Mouse (Mus musculus) midbrain, embryonic 12.5 days (tissue): ENCODE results near the gene Ap2s1. TPM values are rescaled to one million over a fixed set of nuclear protein-coding genes. Genes with fewer than 3 reads are reported as not detected.
"Not testable (repeated sequence)": the region's sequence is repeated elsewhere in the genome, so short reads cannot be mapped to it uniquely, and the experiment has no call there.

Source experiments
- ATAC-seq: fragments of 200-750 bp; cut with Nextera tagmentation; 2 replicates; pipeline ENCODE4 v1.8.0; 2017; ENCODE audit warnings: low read depth, moderate TSS enrichment, moderate library complexity; ENCODE audit not compliant: low FRiP score
- H3K27ac ChIP-seq: fragments of 300-500 bp; sonication (generic); replicated peaks from 2 replicates; pipeline ENCODE4 v1.5.1; 2016; ENCODE audit warnings: mild to moderate bottlenecking
- H3K27me3 ChIP-seq: fragments of 300-500 bp; sonication (generic); 2 replicates; pipeline ENCODE4 v1.6.1; 2016; ENCODE audit warnings: mild to moderate bottlenecking
- H3K36me3 ChIP-seq: fragments of 300-500 bp; sonication (generic); 2 replicates; pipeline ENCODE4 v1.6.1; 2016
- H3K4me1 ChIP-seq: fragments of 300-500 bp; sonication (generic); 2 replicates; pipeline ENCODE4 v1.6.1; 2016
- H3K4me2 ChIP-seq: fragments of 300-500 bp; sonication (generic); replicated peaks from 2 replicates; pipeline ENCODE4 v1.6.1; 2016; ENCODE audit warnings: mild to moderate bottlenecking, moderate library complexity
- H3K4me3 ChIP-seq: fragments of 300-500 bp; sonication (generic); 2 replicates; pipeline ENCODE4 v1.5.1; 2016; ENCODE audit warnings: mild to moderate bottlenecking
- H3K9ac ChIP-seq: fragments of 300-500 bp; sonication (generic); replicated peaks from 2 replicates; pipeline ENCODE4 v1.6.1; 2016; ENCODE audit warnings: mild to moderate bottlenecking, moderate library complexity
- H3K9me3 ChIP-seq: fragments of 300-500 bp; sonication (generic); 2 replicates; pipeline ENCODE4 v1.6.1; 2016; ENCODE audit warnings: mild to moderate bottlenecking
- WGBS: fragments of 180-500 bp; shearing (Covaris S2); methylation state at CpG from one replicate; pipeline ENCODE4 v1.1.7; 2016; 5-methylcytosine and 5-hydroxymethylcytosine counted together
- polyA plus RNA-seq: library from polyadenylated mRNA; unstranded; fragments of >200 nt; fragmentation: Nextera tagmentation; extraction: Ambion mirVana; gene quantifications from 2 replicates; pipeline ENCODE4 v1.2.1, GENCODE M21; 2016

The Ap2s1 gene
- polyA plus RNA-seq, 1 experiment from 2014 or later, result 285 TPM

- H3K27ac ChIP-seq, result no peak overlapping the region
- H3K9me3 ChIP-seq, result no peaks in the 10 kb centered on the region
- H3K9ac ChIP-seq, result no peak overlapping the region
- peak overlapping the region; percentile 6; the same call in 1 of the 2 replicates for H3K4me3 ChIP-seq
- WGBS, result 34% methylated on average over 14 of the region's 14 CpGs
- peak; percentile 51; the same call in 1 of the 2 replicates for ATAC-seq
- no peaks in the 10 kb centered on the region for H3K36me3 ChIP-seq
- no peaks in the 10 kb centered on the region for H3K27me3 ChIP-seq
- peak overlapping the region; percentile 29 for H3K4me2 ChIP-seq
- no peaks in the 10 kb centered on the region; the same call in 1 of the 2 replicates for H3K4me1 ChIP-seq
Observed at GRCm38 (mm10) chr7:16728596-16729348, 9.4 kb upstream of the Ap2s1 start.

DNA sequence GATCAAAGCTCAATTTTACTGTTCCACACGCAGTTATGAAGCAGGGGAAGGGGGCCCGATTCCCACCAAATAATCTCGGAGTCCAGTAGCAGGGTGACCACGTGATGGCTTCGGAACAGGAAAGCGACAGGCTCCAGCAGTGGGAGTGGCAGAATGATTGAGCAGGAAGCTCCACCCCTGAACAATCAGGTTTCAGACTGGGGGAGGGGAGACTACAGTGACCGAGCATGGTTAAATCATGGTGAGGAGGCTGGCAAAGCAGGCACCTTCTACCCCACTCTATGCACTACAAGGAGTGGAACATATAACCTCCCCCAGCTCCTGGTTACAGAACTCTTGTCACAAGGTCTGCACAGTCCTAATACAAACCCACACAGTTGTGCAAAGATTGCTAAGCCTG, 8.6 kb upstream of the Ap2s1 start:
- not testable (repeated sequence) for H3K9me3 ChIP-seq, H3K27me3 ChIP-seq, ATAC-seq, H3K27ac ChIP-seq, H3K4me1 ChIP-seq, H3K9ac ChIP-seq, H3K36me3 ChIP-seq, H3K4me3 ChIP-seq
- 12% methylated on average over 7 of the region's 7 CpGs for WGBS
- H3K4me2 ChIP-seq, result peak overlapping the region; percentile 22; the same call in 1 of the 2 replicates

DNA sequence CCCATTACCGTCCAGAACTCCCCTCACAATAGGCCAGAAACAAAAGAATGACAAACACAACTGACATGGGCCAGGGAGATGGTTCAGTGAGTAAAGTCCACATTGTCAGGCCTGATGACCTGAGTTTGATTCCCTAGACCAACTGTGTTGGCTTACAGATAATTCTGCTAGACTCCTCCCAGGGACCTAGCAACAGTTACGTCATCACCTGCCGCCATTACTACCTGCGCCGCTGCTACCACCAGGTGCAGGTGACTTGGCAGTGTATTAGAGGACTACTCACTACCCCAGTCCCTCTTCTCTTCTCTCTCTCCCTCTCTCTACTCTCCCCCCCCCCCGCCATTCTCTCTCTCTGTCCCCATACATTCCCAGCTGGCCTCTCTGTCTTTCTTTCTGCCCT, 7.4 kb upstream of the Ap2s1 start:
- Histone ChIP-seq H3K9ac (no peak overlapping the region), H3K27ac (no peak overlapping the region), H3K9me3 (no peaks in the 10 kb centered on the region), H3K4me1 (no peaks in the 10 kb centered on the region; the same call in 1 of the 2 replicates), H3K36me3 (no peaks in the 10 kb centered on the region), H3K4me3 (no peak overlapping the region), H3K27me3 (no peaks in the 10 kb centered on the region), H3K4me2 (no peak overlapping the region)
- no peak for ATAC-seq
- WGBS, result 90% methylated on average over 5 of the region's 6 CpGs

GRCm38 (mm10) chr7:16731893-16732422, 6.3 kb upstream of the Ap2s1 start:
- no peaks in the 10 kb centered on the region for H3K27me3 ChIP-seq
- no peak for ATAC-seq
- H3K36me3 ChIP-seq, result no peaks in the 10 kb centered on the region
- no peak overlapping the region for H3K4me2 ChIP-seq
- no peak overlapping the region for H3K4me3 ChIP-seq
- H3K4me1 ChIP-seq, result no peaks in the 10 kb centered on the region; the same call in 1 of the 2 replicates
- H3K27ac ChIP-seq, result no peak overlapping the region
- no peaks in the 10 kb centered on the region for H3K9me3 ChIP-seq
- no peak overlapping the region for H3K9ac ChIP-seq
- WGBS, result 79% methylated on average over 7 of the region's 7 CpGs

- peak; percentile 23 for ATAC-seq
- Histone ChIP-seq H3K9ac (no peak overlapping the region; the same call in 1 of the 2 replicates), H3K9me3 (no peaks in the 10 kb centered on the region), H3K27ac (no peak overlapping the region), H3K4me3 (peak overlapping the region; percentile 84), H3K27me3 (no peaks in the 10 kb centered on the region), H3K36me3 (no peaks in the 10 kb centered on the region; the same call in 1 of the 2 replicates), H3K4me1 (peaks cover 20% of the 10 kb centered on the region), H3K4me2 (peak overlapping the region; percentile 89)
- WGBS, result 44% methylated on average over 10 of the region's 10 CpGs
Observed at GRCm38 (mm10) chr7:16737606-16738072, 571 bp upstream of the Ap2s1 start.

DNA sequence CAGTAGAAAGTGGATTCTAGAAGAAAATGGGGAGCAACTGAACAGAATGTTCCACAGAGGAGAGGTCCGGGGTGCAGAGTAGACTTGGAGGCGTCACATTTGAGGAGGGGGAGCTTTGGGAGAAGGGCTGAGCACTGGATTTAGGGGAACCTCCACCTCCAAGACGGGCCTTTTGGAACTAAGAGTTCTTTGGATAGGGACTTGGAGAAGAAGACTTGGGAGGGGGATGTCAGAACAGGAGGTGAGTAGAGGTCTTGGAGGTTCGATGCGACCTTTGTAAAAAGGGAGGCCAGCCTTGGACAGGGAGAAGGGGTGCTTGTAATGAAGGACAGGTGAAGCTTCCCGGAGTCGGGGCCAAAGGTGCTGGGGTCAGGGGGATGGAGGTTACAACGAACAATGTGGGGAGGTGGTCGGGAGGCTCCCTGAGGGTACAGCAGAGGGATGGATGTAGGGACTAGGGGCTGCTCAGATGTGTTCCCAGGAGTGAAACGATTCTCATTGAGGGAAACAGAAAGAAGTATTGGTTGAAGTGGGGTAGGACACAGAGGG, 920 bp downstream of the Ap2s1 start:
- no peak for ATAC-seq
- H3K4me1 ChIP-seq, result peaks cover 20% of the 10 kb centered on the region
- no peaks in the 10 kb centered on the region for H3K27me3 ChIP-seq
- WGBS, result 62% methylated on average over 10 of the region's 10 CpGs
- H3K4me2 ChIP-seq, result peak overlapping the region; percentile 89
- H3K9me3 ChIP-seq, result no peaks in the 10 kb centered on the region
- no peak overlapping the region for H3K27ac ChIP-seq
- peaks cover 15% of the 10 kb centered on the region for H3K36me3 ChIP-seq
- peak overlapping the region; percentile 93 for H3K9ac ChIP-seq
- H3K4me3 ChIP-seq, result peak overlapping the region; percentile 84

DNA sequence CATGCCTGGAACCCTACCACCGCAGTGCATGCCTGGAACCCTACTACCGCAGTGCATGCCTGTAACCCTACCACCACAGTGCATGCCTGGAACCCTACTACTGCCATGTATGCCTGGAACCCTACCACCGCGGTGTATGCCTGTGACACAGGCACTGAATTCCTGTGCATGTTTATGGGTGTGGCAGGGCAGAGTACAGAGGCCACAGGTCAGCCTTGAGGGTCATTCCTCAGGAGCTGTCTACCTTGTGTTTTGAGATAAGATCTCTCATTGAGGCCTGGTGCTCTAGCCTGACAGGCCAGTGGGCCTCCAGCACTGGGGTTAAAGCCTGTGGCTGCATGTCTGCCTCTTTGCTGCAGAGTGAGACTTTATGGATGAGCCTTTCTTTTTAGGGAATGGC, 7.2 kb downstream of the Ap2s1 start:
- Histone ChIP-seq H3K27me3 (no peaks in the 10 kb centered on the region), H3K4me1 (peaks cover 2% of the 10 kb centered on the region; the same call in 1 of the 2 replicates), H3K4me2 (no peak overlapping the region), H3K36me3 (peaks cover 56% of the 10 kb centered on the region), H3K4me3 (no peak overlapping the region), H3K27ac (no peak overlapping the region), H3K9ac (no peak overlapping the region), H3K9me3 (no peaks in the 10 kb centered on the region)
- no peak for ATAC-seq
- 96% methylated on average over 4 of the region's 4 CpGs for WGBS

DNA sequence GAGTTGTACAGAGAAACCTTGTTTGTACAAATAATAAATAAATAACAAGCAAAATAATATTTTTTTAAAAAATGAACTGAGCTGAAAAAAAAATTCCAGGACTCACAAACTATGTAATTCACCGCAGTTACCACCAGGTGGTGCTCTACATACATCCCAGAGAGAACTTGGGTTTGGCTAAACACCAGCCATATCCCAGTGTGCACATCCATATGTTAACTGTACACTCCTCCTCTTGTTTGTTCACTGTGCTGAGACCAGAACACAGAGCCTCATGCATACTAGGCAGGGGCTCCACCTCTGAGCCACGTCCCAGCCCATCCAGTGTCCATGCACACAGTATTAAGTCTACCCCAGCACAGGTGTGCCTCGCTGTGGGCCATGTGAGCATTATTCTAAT, 7.9 kb downstream of the Ap2s1 start:
- H3K36me3 ChIP-seq, result peaks cover 56% of the 10 kb centered on the region
- H3K27ac ChIP-seq, result no peak overlapping the region
- no peaks in the 10 kb centered on the region for H3K9me3 ChIP-seq
- 0 out of 2 replicates have a peak, but pooled peaks have one; percentile 42 for ATAC-seq
- no peaks in the 10 kb centered on the region for H3K27me3 ChIP-seq
- WGBS, result 52% methylated on average over 3 of the region's 3 CpGs
- H3K4me2 ChIP-seq, result no peak overlapping the region
- no peaks in the 10 kb centered on the region for H3K4me1 ChIP-seq
- no peak overlapping the region for H3K9ac ChIP-seq
- no peak overlapping the region for H3K4me3 ChIP-seq

GRCm38 (mm10) chr7:16747656-16748055, 9.4 kb downstream of the Ap2s1 start:
- ATAC-seq, result no peak
- H3K9ac ChIP-seq, result no peak overlapping the region
- H3K36me3 ChIP-seq, result peaks cover 56% of the 10 kb centered on the region
- H3K4me1 ChIP-seq, result no peaks in the 10 kb centered on the region
- no peaks in the 10 kb centered on the region for H3K9me3 ChIP-seq
- WGBS, result 96% methylated on average over 6 of the region's 6 CpGs
- H3K4me3 ChIP-seq, result no peak overlapping the region
- H3K27me3 ChIP-seq, result no peaks in the 10 kb centered on the region
- H3K4me2 ChIP-seq, result no peak overlapping the region
- no peak overlapping the region for H3K27ac ChIP-seq

DNA sequence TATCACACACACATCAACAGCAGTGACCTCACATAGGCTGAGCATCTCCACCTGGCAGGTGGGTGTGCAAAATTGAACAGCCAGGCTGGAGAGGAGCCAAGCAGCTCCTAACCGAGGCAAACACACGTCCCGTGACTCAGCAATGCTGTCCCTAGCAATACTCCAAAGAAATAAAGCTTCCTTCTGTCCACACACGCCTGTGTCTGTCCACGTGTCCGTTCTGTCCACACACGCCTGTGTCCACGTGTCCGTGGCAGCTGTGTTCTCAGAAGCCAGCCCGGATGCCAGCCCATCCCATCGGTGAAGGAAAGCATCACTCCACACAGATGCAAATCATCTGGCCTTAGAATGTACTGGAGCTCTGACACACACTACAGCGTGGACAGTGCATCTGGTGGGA, 13.8 kb downstream of the Ap2s1 start:
- H3K27ac ChIP-seq, result no peak overlapping the region
- H3K4me2 ChIP-seq, result no peak overlapping the region
- no peaks in the 10 kb centered on the region for H3K9me3 ChIP-seq
- H3K9ac ChIP-seq, result no peak overlapping the region
- H3K4me1 ChIP-seq, result no peaks in the 10 kb centered on the region
- H3K4me3 ChIP-seq, result no peak overlapping the region
- 92% methylated on average over 12 of the region's 12 CpGs for WGBS
- no peaks in the 10 kb centered on the region for H3K27me3 ChIP-seq
- peaks cover 27% of the 10 kb centered on the region for H3K36me3 ChIP-seq
- ATAC-seq, result no peak

DNA sequence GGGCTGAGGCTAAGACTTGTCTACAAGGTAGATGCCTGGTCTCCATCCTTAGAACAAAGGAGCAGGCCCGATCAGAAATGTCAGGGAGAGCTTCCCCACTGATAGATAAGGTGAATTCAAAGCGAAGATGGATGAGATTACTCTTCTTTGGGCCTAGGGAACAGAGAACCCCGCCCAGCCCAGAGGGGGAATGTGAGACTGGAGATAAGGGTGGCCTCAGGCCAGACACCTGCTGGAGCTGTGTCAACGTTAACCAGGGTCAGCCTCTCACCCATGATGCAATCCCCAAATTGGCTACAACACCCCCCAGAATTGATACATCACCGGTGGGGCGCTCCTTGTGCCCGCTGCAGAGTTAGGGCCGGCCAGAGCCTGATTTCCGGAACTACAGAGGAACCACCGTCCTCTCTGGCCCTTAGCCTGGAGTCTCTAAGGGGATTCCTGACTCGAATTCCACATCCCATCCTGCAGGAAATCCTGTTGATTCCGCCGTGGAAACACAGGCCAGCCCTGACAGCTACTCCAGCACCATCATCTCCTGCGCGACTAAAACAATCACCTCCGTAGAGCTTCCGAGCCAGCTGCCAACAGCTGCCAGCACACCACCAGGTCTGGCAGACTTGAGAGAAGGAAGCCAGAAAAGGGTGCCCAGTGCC, 17.3 kb downstream of the Ap2s1 start:
- ATAC-seq, result no peak
- 80% methylated on average over 17 of the region's 17 CpGs for WGBS
- Histone ChIP-seq H3K4me2 (no peak overlapping the region), H3K4me1 (no peaks in the 10 kb centered on the region), H3K27ac (no peak overlapping the region), H3K4me3 (no peak overlapping the region), H3K9me3 (no peaks in the 10 kb centered on the region), H3K36me3 (no peaks in the 10 kb centered on the region), H3K9ac (no peak overlapping the region), H3K27me3 (no peaks in the 10 kb centered on the region)
